Mouse (Mus musculus) urinary bladder, postnatal 4 days (tissue): ENCODE measurements around the gene Gbp3.

Source experiments
- DNase-seq, 2 experiments: peaks; one replicate each; pipeline ENCODE4 v3.0.0; 2021 to 2022; ENCODE audit warnings: low spot score in 2 of 2

The Gbp3 gene

DNA sequence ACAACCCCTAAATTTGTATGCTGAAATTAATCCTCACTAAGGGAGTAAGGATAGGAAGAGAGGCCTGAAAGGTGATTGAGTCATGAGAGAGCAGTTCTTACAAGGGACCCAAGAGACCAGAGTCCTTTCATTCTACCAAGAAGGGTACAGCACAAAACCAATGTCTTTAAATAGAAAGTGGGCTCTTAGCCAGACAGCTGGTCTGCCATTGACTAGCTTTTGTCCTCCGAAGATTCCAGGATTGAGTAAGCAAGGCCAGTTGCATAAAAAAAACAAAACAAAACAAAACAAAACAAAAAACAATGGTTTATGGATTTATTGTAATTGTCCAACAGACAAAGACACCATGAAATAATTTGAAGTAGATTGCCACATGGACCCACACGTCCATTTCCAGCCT is 29.1 kb downstream of the Gbp3 start:
- DNase-seq = no peak

DNA sequence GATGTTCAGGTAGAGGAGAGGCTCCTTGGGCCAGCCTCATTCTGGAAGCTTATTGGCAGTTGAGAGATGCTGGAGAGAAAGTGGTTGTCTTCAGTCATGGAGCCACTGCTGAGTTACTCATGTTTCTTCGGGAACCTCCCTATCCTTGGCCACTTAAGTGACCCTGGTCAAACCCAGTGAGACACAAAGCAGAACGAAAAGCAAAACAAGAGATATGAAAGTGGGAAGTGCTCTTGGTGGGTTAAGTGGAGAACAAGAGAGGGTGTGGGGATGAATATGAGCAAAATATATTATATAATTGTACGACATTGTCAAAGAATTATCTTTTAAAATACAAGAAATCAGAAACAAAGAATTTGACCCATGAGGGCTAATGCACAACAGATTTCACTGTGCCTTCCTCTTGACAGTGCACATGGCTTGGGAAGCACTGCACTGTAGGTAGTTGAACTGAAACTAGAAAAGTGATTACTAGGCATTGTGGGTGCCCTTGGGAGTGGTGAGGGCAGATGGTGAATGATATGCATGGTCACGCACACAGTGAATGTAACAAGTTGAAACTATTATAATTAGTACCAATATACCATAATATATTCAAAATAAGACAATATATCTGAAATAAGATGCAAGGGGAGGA is 30.7 kb downstream of the Gbp3 start:
- DNase-seq = no peak

- DNase-seq = no peak
Observed at GRCm38 (mm10) chr3:142594547-142594946, 34.7 kb downstream of the Gbp3 start, which contains the start of gene Gbp2b. Gbp2b (plus strand) TSS chr3:142594847.

- DNase-seq = no peak
Observed at GRCm38 (mm10) chr3:142597923-142598322, 38.1 kb downstream of the Gbp3 start.

DNA sequence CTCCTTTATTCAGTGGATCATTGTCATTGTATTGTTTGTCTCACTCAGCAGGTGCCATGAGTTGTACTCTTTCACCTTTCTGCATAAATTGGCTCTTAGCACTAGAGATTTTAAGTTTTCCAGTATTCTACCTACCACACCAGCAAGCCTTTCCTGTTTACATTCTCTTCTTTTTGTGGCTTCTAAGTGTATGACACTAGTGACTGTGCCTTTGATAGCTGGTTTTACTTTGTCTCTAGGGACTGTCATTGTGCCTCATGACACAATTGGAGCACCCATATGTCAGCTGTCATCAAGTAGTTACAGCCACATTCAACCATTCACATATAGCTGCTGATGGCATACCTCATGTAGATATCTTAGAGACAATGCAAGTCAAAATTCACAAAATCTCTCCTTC is 41.8 kb downstream of the Gbp3 start:
- no peak for DNase-seq

- no peak for DNase-seq
Observed at GRCm38 (mm10) chr3:142618658-142619057, 58.8 kb downstream of the Gbp3 start.

DNA sequence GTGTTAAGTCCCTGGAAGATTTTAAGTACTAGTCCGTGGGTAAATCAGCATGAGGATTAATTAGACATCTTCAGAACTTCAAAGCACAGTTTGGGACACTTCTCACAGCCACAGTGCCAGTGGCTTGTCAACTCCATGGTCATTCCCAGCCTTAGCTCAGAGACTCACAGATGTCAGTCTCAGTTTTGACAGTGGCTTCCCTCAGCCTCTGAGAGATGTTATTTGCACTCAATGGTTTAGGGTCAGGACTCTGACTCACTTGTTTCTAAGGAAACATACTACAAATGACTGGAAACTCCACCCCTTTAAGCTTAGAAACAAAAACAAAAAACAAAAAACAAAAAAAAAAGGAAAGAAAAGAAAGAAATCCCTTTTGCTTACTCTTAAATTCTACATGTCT is 59.8 kb downstream of the Gbp3 start:
- no peak for DNase-seq

DNA sequence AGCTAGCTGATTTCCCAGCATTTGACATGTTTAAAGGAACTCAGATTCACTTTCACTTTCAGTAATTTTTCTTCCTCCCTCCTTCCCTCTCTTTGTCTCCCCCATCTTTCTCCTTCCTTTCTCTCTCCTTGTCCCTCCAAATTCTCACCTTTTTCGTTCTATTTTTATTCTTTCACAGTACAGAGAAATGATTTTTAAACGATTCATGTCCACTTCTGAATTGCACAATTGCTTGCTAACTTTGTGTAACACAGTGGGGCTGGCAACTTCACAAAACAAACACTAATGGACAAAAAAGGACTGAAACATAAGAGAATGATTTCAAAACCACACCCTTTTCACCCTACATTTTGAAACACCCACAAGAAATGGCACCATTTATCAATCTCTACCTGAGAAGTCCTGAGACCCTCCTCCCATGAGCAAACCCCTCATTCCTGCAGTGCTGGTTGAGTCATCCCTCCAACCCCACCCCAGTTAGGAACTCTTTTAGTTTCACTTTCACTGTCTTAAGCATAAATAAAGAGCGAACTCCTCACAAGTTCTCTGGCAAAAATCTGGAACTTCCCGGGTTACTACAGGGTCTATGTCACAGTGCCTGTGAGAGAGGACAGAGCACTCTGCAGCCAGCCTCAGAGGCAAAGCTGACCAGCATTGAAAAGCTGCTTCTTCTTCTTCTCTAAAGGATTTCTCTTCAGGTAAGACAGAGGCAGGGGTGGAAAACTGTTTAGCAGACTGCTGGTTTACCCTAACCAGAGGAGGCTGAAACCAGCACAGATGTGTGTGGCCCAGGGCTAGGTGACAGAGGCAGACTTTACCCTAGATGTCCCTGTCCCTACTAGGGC is 60.5 kb downstream of the Gbp3 start, which contains the start of gene Gbp2:
TSS of gene Gbp2 (plus strand) at position 492 of the 845 bp plus-strand sequence.
- DNase-seq = peak in 1 of 2 experiments; percentile 17

GRCm38 (mm10) chr3:142620956-142621562 is 61.2 kb downstream of the Gbp3 start:
- DNase-seq = no peak
